ENCODE assay signal across 7 mouse cellular contexts in genomic region chr19:7483512-7483882, GRCm38 (mm10). TPM values are rescaled to one million over a fixed set of nuclear protein-coding genes. Genes with fewer than 3 reads are reported as not detected.
DNase-seq lines count a peak whose midpoint lies in the region; ATAC-seq lines count a peak whose summit lies in the region.

No protein-coding gene starts in this region.

- H3K4me1 ChIP-seq in megakaryocyte, embryonic 14.5 days, result peaks cover 41% of the 10 kb centered on the region
- peaks cover 32% of the 10 kb centered on the region for H3K4me1 ChIP-seq in erythroblast, embryonic 14.5 days (ENCODE audit: control insufficient read depth)
- peaks cover 26% of the 10 kb centered on the region for H3K4me1 ChIP-seq in midbrain, embryonic 10.5 days

- peak; percentile 71 for DNase-seq in layer of hippocampus, adult 9-10 months (ENCODE audit: low spot score)
- peak; percentile 23 for DNase-seq in midbrain, embryonic 10.5 days (ENCODE audit: low spot score)
- DNase-seq in ovary, postnatal 14 days (ENCODE audit: low spot score), result no peak

- ATAC-seq in megakaryocyte, adult 5-6 weeks (ENCODE audit: poor library complexity, severe bottlenecking), result no peak
- ATAC-seq in activated CD4-positive, CD25-positive, alpha-beta regulatory T cell, adult 4 months, result peak; percentile 43

- WGBS in midbrain, embryonic 10.5 days, result 7% methylated on average over 6 of the region's 6 CpGs

- no peaks in the 10 kb centered on the region for H3K27me3 ChIP-seq in megakaryocyte, embryonic 14.5 days (replicated peaks)
- no peaks in the 10 kb centered on the region for H3K27me3 ChIP-seq in erythroblast, embryonic 14.5 days (ENCODE audit: control insufficient read depth)
- no peaks in the 10 kb centered on the region for H3K27me3 ChIP-seq in midbrain, embryonic 10.5 days (ENCODE audit: low read depth, poor library complexity, severe bottlenecking)

- no peaks in the 10 kb centered on the region for H3K9me3 ChIP-seq in megakaryocyte, embryonic 14.5 days
- no peaks in the 10 kb centered on the region for H3K9me3 ChIP-seq in erythroblast, embryonic 14.5 days (ENCODE audit: control insufficient read depth, low read length)
- H3K9me3 ChIP-seq in midbrain, embryonic 10.5 days (replicated peaks), result no peaks in the 10 kb centered on the region

- H3K4me3 ChIP-seq in megakaryocyte, embryonic 14.5 days (replicated peaks), result peak overlapping the region; percentile 98
- peak overlapping the region; percentile 95 for H3K4me3 ChIP-seq in erythroblast, embryonic 14.5 days (replicated peaks)
- H3K4me3 ChIP-seq in midbrain, embryonic 10.5 days, result peak overlapping the region; percentile 88

- peak overlapping the region; percentile 99 for H3K27ac ChIP-seq in midbrain, embryonic 10.5 days (replicated peaks)

- peaks cover 8% of the 10 kb centered on the region for H3K36me3 ChIP-seq in megakaryocyte, embryonic 14.5 days (replicated peaks; ENCODE audit: low read length)
- peaks cover 16% of the 10 kb centered on the region for H3K36me3 ChIP-seq in erythroblast, embryonic 14.5 days (ENCODE audit: control insufficient read depth)
- peaks cover 20% of the 10 kb centered on the region for H3K36me3 ChIP-seq in midbrain, embryonic 10.5 days

RNA-seq across cellular contexts. Expression of gene Rtn3, which starts 0.4 kb away (rescaled TPM):
- 30.0 and 59.9 TPM in 2 replicates for polyA plus RNA-seq in megakaryocyte, embryonic 14.5 days (2012; ENCODE audit: insufficient read depth, low replicate concordance)
- 209 and 213 TPM in 2 replicates for total RNA-seq in megakaryocyte, adult 5-6 weeks (2015)
- 75.3 and 90.5 TPM in 2 replicates for total RNA-seq in megakaryocyte, adult 5-6 weeks (2017)
- 10 to 100 TPM; 42.0 to 53.0 TPM for polyA plus RNA-seq in activated CD4-positive, CD25-positive, alpha-beta regulatory T cell, adult 4 months (2017; shearing (Covaris generic))
- 3.8 and 4.2 TPM in 2 replicates for polyA plus RNA-seq in erythroblast, embryonic 14.5 days (2012)
- polyA plus RNA-seq in midbrain, embryonic 10.5 days (2016; fragmentation: Nextera tagmentation; extraction: Ambion mirVana), result 306 and 368 TPM in 2 replicates

RNA-seq across cellular contexts. Expression of gene Atl3, which starts 10.3 kb away (rescaled TPM):
- polyA plus RNA-seq in megakaryocyte, embryonic 14.5 days (2012; ENCODE audit: insufficient read depth, low replicate concordance), result 0.28 and 1.6 TPM in 2 replicates
- 31.3 and 34.7 TPM in 2 replicates for total RNA-seq in megakaryocyte, adult 5-6 weeks (2015)
- 42.8 and 45.8 TPM in 2 replicates for total RNA-seq in megakaryocyte, adult 5-6 weeks (2017)
- polyA plus RNA-seq in activated CD4-positive, CD25-positive, alpha-beta regulatory T cell, adult 4 months (2017; shearing (Covaris generic)), result 10 to 100 TPM; 20.1 to 23.8 TPM
- 0.11 and 0.12 TPM in 2 replicates for polyA plus RNA-seq in erythroblast, embryonic 14.5 days (2012)
- 5.3 and 5.8 TPM in 2 replicates for polyA plus RNA-seq in midbrain, embryonic 10.5 days (2016; fragmentation: Nextera tagmentation; extraction: Ambion mirVana)
